ENCODE assay signal across 10 mouse cellular contexts in genomic region chr5:116744389-116744788, GRCm38 (mm10).
DNase-seq lines count a peak whose midpoint lies in the region; TF ChIP-seq lines count a peak whose summit lies in the region.
"Had no signal": no experiment of that assay in that cellular context is flagged by ENCODE, and none has a peak within 500 bp of the region (broad histone marks: within the 10 kb centered on the region; RNA-seq: fewer than 3 reads in every experiment).

No protein-coding gene starts in this region.

- H3K4me3 ChIP-seq in cerebellum, adult 2 months (replicated peaks; ENCODE audit: insufficient read depth, low read depth, low read length): no peak overlapping the region
- no peak overlapping the region for H3K4me3 ChIP-seq in thymus, adult 2 months (ENCODE audit: control insufficient read depth, insufficient read depth, low read length)
- H3K4me3 ChIP-seq: limb, embryonic 12.5 days had no signal

- H3K27me3 ChIP-seq in cerebellum, adult 2 months (ENCODE audit: control insufficient read depth, insufficient read depth, low read length): no peaks in the 10 kb centered on the region
- no peaks in the 10 kb centered on the region for H3K27me3 ChIP-seq in thymus, adult 2 months (ENCODE audit: control insufficient read depth, insufficient read depth, low read length)
- H3K27me3 ChIP-seq: limb, embryonic 12.5 days had no signal

- H3K36me3 ChIP-seq in thymus, adult 2 months (ENCODE audit: control insufficient read depth, insufficient read depth, low read length): no peaks in the 10 kb centered on the region
- H3K36me3 ChIP-seq: limb, embryonic 12.5 days had no signal

- TF ChIP-seq CTCF in cerebellum, adult 2 months (IDR thresholded peaks at IDR 0.05; ENCODE audit: borderline replicate concordance, insufficient read depth, low read depth, low read length): no peak; the same call in 1 of the 2 replicates
- no peak for TF ChIP-seq CTCF in thymus, adult 2 months (IDR thresholded peaks at IDR 0.05; ENCODE audit: borderline replicate concordance, control insufficient read depth, extremely low read depth, insufficient read depth, low read length, poor library complexity)

- TF ChIP-seq POLR2A in cerebellum, adult 2 months (IDR thresholded peaks at IDR 0.05; ENCODE audit: borderline replicate concordance, insufficient read depth, low read length): no peak
- TF ChIP-seq POLR2A in thymus, adult 2 months (IDR thresholded peaks at IDR 0.05; ENCODE audit: control insufficient read depth, extremely low read depth, insufficient read depth, low read length, poor library complexity): no peak

- 33% methylated on average over 10 of the region's 10 CpGs for WGBS in cerebellum, adult 2 months
- WGBS in thymus, adult 2 months: 40% methylated on average over 10 of the region's 10 CpGs

- no peak overlapping the region for H3K27ac ChIP-seq in cerebellum, adult 2 months (ENCODE audit: insufficient read depth, low read length)
- no peak overlapping the region for H3K27ac ChIP-seq in thymus, adult 2 months (ENCODE audit: control insufficient read depth, insufficient read depth, low read length)
- H3K27ac ChIP-seq: limb, embryonic 12.5 days had no signal

- H3K4me1 ChIP-seq in cerebellum, adult 2 months (ENCODE audit: control insufficient read depth, insufficient read depth, low read length): no peaks in the 10 kb centered on the region
- no peaks in the 10 kb centered on the region for H3K4me1 ChIP-seq in thymus, adult 2 months (replicated peaks; ENCODE audit: control insufficient read depth, insufficient read depth, low read length)

- peak; percentile 5 to 10 for DNase-seq in cerebellum, adult 2 months
- DNase-seq in cerebellum, adult 8-10 months: no peak
- DNase-seq in layer of hippocampus, postnatal 10 days (ENCODE audit: low spot score in 2 of 2): peak; percentile 17 to 21
- no peak for DNase-seq in layer of hippocampus, adult 8-10 months (ENCODE audit: low spot score in 2 of 2)
- peak; percentile 71 for DNase-seq in embryo, embryonic 11 days
- DNase-seq in ovary, postnatal 14 days (ENCODE audit: low spot score): peak; percentile 11
- no peak for DNase-seq in thymus, adult 2 months
- DNase-seq in right cerebral cortex, adult 2 months (ENCODE audit: low spot score in 2 of 2): no peak
- DNase-seq: thymus, adult 18-20 months had no signal

Comparison
In these comparisons a context has a peak if more than half of its experiments do, and no peak if none do; other contexts are left out.
1. DNase-seq: peak in cerebellum, adult 2 months (2 of 2), layer of hippocampus, postnatal 10 days (2 of 2), embryo, embryonic 11 days (single experiment) and ovary, postnatal 14 days (single experiment); none in cerebellum, adult 8-10 months (single experiment), layer of hippocampus, adult 8-10 months (0 of 2), thymus, adult 2 months (single experiment) and right cerebral cortex, adult 2 months (0 of 2).